Mouse (Mus musculus): ENCODE measurements around the gene Ebf1. TPM values are rescaled to one million over a fixed set of nuclear protein-coding genes. Genes with fewer than 3 reads are reported as not detected.
"Not testable (repeated sequence)": the region's sequence is repeated elsewhere in the genome, so short reads cannot be mapped to it uniquely, and the experiment has no call there.

Gene Ebf1
- total RNA-seq (2014; rRNA removed): 27.1 and 27.2 TPM in 2 replicates
- polyA plus RNA-seq (2015; fragmentation: Nextera tagmentation; extraction: Ambion mirVana): 30.0 and 30.5 TPM in 2 replicates

DNA sequence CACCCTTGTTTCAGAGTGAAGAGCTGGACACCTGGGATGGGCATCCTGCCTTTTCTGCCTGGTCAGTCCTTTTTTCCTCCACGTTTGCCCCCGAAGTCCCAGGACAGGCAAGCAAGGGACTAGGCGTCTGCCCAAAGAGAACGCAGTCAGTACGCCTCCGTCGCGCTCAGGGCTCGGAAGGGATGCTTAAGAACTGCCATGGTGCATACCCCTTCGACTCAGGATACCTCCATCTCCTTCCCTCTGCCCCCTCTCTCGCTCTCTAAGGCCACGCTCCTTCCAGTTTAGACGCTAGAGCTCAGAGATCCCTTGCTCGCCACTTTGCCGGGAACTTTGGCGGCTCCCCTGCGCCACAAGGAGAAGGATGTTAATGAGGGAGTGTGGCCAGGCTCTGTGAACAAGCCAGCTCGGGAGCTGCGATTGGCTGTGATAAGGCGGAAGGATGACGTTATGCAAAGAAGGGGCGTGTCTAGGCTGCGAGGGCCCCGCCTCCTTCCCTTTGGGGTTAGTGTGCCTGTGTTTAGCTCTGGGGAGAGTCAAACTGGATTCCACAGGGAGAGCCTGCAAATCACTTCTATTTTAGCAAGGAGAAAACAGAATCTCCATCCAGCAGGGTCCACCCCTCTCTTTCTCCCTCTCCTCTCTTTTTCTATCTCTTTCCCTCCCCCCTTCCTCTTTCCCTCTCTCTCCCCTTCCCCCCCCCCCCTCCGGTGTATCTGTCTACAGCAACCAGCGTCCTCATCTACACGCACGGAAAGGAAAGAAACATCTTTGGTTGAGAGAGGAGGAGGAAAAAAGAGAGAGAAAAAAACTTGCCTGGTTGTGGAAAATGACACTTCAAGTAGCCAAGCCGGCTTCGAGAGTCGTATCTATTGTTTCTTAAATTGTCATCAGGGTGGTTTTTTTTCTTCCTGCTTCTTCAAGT lies at the start of gene Ebf1:
TSS of gene Ebf1 (plus strand) at position 530 of the 925 bp plus-strand sequence.
- peaks cover 14% of the 10 kb centered on the region for H3K4me1 ChIP-seq (ENCODE audit: insufficient read depth, low read length)
- H3K4me3 ChIP-seq (ENCODE audit: low read depth, low read length): peak within 1 kb of the TSS; percentile 60
- H3K27ac ChIP-seq (ENCODE audit: low read depth, low read length): peak within 1 kb of the TSS; percentile 68
- no peaks in the 10 kb centered on the region for H3K36me3 ChIP-seq (ENCODE audit: insufficient read depth, low read length)
- H3K4me2 ChIP-seq (ENCODE audit: low read depth, low read length, poor library complexity, severe bottlenecking): peak within 1 kb of the TSS; percentile 88
- H3K27me3 ChIP-seq (ENCODE audit: insufficient read depth, low read length): peaks cover 34% of the 10 kb centered on the region
- DNase-seq (ENCODE audit: low spot score) (peak; percentile 96), ATAC-seq (ENCODE audit: low FRiP score) (peak; percentile 91)
- H3K9ac ChIP-seq (replicated peaks; ENCODE audit: low read length, poor library complexity, severe bottlenecking): peak within 1 kb of the TSS; percentile 65
- no peaks in the 10 kb centered on the region for H3K9me3 ChIP-seq (ENCODE audit: low read length)
- WGBS: under 1% methylated on average over 29 of the region's 31 CpGs
- peak; percentile 18; the same call in 1 of the 2 replicates for TF ChIP-seq CTCF (IDR thresholded peaks at IDR 0.05)

DNA sequence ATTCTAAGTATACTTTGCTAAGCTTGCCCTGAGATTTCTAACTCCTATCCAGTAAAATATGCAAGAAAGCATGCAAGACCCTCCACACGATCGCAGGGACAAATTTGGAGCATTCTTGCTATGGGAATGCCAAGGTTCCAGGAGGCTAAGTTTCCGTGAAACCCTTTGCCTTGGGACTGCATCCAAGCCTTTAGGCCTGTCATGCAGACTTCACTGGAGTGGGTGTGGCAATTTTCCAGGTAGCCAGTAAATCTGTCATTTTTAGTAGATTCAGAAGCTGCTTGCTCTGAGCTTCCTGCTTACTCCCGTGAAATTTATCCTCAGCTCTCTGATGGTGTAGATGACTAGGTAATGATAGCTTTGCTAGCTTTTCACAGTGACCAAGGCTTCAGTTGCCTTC lies 46.8 kb upstream of the Ebf1 start:
- 90% methylated on average over 4 of the region's 4 CpGs for WGBS
- H3K9ac ChIP-seq (replicated peaks; ENCODE audit: low read length, poor library complexity, severe bottlenecking); H3K27me3 ChIP-seq (ENCODE audit: insufficient read depth, low read length); H3K4me3 ChIP-seq (ENCODE audit: low read depth, low read length); H3K27ac ChIP-seq (ENCODE audit: low read depth, low read length); DNase-seq (ENCODE audit: low spot score); ATAC-seq (ENCODE audit: low FRiP score); H3K9me3 ChIP-seq (ENCODE audit: low read length); H3K4me1 ChIP-seq (ENCODE audit: insufficient read depth, low read length); H3K36me3 ChIP-seq (ENCODE audit: insufficient read depth, low read length); H3K4me2 ChIP-seq (ENCODE audit: low read depth, low read length, poor library complexity, severe bottlenecking): not testable (repeated sequence)

DNA sequence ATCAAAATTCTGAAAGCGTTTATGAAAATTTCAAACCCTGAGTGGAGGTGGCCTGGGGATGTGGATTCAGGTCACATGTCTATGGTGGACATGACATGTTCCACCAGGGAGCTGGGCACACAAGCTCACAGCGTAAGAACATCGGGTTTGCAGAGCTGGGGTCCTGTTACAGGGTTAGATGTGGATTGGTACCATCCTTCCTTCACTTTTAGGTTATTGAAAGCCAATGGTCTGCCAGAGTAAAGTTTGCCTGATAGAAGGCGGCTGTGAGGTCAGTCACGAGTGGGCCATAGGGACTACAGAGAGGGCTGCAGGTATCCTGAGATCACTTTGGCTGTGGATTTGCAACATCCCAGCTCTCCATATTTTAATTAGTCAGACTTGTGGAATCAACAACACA lies 44.3 kb upstream of the Ebf1 start:
- H3K27me3 ChIP-seq (ENCODE audit: insufficient read depth, low read length): no peaks in the 10 kb centered on the region
- TF ChIP-seq CTCF (IDR thresholded peaks at IDR 0.05): no peak
- DNase-seq (ENCODE audit: low spot score) (no peak), ATAC-seq (ENCODE audit: low FRiP score) (no peak)
- H3K9me3 ChIP-seq (ENCODE audit: low read length): no peaks in the 10 kb centered on the region
- WGBS: 92% methylated on average over 5 of the region's 5 CpGs
- H3K27ac ChIP-seq (ENCODE audit: low read depth, low read length): no peak overlapping the region
- H3K4me2 ChIP-seq (ENCODE audit: low read depth, low read length, poor library complexity, severe bottlenecking): no peak overlapping the region
- no peaks in the 10 kb centered on the region for H3K4me1 ChIP-seq (ENCODE audit: insufficient read depth, low read length)
- H3K9ac ChIP-seq (replicated peaks; ENCODE audit: low read length, poor library complexity, severe bottlenecking): no peak overlapping the region
- no peaks in the 10 kb centered on the region for H3K36me3 ChIP-seq (ENCODE audit: insufficient read depth, low read length)
- H3K4me3 ChIP-seq (ENCODE audit: low read depth, low read length): no peak overlapping the region

DNA sequence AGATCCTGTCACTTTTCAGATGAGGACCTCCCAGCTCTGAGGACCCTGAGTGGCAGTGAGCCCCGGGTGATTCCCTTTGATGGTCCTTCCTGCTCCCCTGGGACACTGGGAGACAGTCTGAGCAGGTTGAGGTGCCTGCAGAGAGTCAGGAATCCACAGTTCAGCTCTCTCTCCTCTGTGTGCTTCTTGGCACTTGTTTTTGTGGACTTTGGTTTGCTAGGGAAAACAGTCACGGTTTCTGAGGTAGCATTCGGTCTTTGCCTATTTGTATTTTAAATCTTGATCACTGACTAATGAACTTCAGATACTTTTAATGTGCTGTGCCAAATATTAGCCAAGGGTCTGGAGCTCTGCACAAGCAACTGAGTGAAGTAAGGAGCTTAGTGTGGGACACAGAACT lies 43.7 kb upstream of the Ebf1 start:
- no peak for TF ChIP-seq CTCF (IDR thresholded peaks at IDR 0.05)
- no peak for DNase-seq (ENCODE audit: low spot score)
- H3K27me3 ChIP-seq (ENCODE audit: insufficient read depth, low read length): no peaks in the 10 kb centered on the region
- H3K4me2 ChIP-seq (ENCODE audit: low read depth, low read length, poor library complexity, severe bottlenecking): no peak overlapping the region
- H3K9ac ChIP-seq (replicated peaks; ENCODE audit: low read length, poor library complexity, severe bottlenecking): no peak overlapping the region
- no peak overlapping the region for H3K27ac ChIP-seq (ENCODE audit: low read depth, low read length)
- ATAC-seq (ENCODE audit: low FRiP score): no peak
- no peaks in the 10 kb centered on the region for H3K9me3 ChIP-seq (ENCODE audit: low read length)
- H3K36me3 ChIP-seq (ENCODE audit: insufficient read depth, low read length): no peaks in the 10 kb centered on the region
- H3K4me3 ChIP-seq (ENCODE audit: low read depth, low read length): no peak overlapping the region
- 77% methylated on average over 3 of the region's 3 CpGs for WGBS
- H3K4me1 ChIP-seq (ENCODE audit: insufficient read depth, low read length): no peaks in the 10 kb centered on the region

DNA sequence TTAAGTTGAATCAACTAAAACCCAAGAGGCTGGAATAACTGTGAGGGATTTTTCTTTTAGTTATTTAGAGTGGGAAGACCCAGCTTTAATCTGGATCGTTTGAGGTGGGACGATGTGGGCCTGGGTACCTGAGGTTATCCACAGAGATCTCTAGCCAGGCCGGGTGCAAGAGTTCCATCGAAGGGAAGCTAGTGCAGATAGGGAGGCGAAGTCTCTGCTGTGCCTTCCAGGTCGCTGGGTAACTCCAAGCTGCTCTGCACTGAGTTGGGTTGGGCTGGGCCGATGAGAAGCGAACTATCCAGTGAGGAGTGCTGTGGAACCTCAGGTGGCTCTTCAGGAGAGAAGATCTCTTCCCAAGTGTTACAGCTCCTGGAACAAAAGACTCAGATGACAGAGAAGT lies 42.7 kb upstream of the Ebf1 start:
- H3K27me3 ChIP-seq (ENCODE audit: insufficient read depth, low read length): no peaks in the 10 kb centered on the region
- H3K9ac ChIP-seq (replicated peaks; ENCODE audit: low read length, poor library complexity, severe bottlenecking): no peak overlapping the region
- no peak overlapping the region for H3K4me2 ChIP-seq (ENCODE audit: low read depth, low read length, poor library complexity, severe bottlenecking)
- TF ChIP-seq CTCF (IDR thresholded peaks at IDR 0.05): no peak
- DNase-seq (ENCODE audit: low spot score) (no peak), ATAC-seq (ENCODE audit: low FRiP score) (no peak)
- no peaks in the 10 kb centered on the region for H3K9me3 ChIP-seq (ENCODE audit: low read length)
- no peaks in the 10 kb centered on the region for H3K36me3 ChIP-seq (ENCODE audit: insufficient read depth, low read length)
- no peaks in the 10 kb centered on the region for H3K4me1 ChIP-seq (ENCODE audit: insufficient read depth, low read length)
- 93% methylated on average over 8 of the region's 8 CpGs for WGBS
- no peak overlapping the region for H3K27ac ChIP-seq (ENCODE audit: low read depth, low read length)
- no peak overlapping the region for H3K4me3 ChIP-seq (ENCODE audit: low read depth, low read length)

DNA sequence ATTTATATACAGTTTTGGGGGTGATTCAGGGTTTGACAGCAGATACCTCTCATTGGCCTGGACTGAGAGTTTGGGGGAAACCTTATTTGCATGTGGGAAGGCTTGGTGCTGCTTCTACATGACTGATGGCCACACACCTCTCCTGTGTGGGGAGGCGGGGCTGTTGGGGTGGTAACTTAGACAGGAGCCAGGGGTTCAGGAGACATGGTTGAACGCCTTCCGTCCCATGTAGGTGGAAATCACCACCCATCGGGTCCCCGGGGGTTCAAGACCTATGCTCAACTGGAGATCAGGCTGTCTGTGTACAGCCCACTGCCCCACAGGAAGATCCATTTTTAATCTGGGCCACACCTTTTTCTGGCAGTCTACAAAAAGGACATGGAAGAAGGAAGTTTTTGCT lies 42.3 kb upstream of the Ebf1 start:
- ATAC-seq (ENCODE audit: low FRiP score): no peak
- 90% methylated on average over 5 of the region's 5 CpGs for WGBS
- no peak for TF ChIP-seq CTCF (IDR thresholded peaks at IDR 0.05)

More for the DNA sequence above, 42.3 kb upstream of the Ebf1 start:
- Histone ChIP-seq H3K4me3 (ENCODE audit: low read depth, low read length) (no peak overlapping the region), H3K36me3 (ENCODE audit: insufficient read depth, low read length) (no peaks in the 10 kb centered on the region), H3K27ac (ENCODE audit: low read depth, low read length) (no peak overlapping the region), H3K4me1 (ENCODE audit: insufficient read depth, low read length) (no peaks in the 10 kb centered on the region), H3K27me3 (ENCODE audit: insufficient read depth, low read length) (no peaks in the 10 kb centered on the region), H3K9ac (replicated peaks; ENCODE audit: low read length, poor library complexity, severe bottlenecking) (no peak overlapping the region), H3K9me3 (ENCODE audit: low read length) (no peaks in the 10 kb centered on the region), H3K4me2 (ENCODE audit: low read depth, low read length, poor library complexity, severe bottlenecking) (no peak overlapping the region)
- DNase-seq (ENCODE audit: low spot score): no peak

All from midbrain, postnatal 0 days (tissue).